Mouse (Mus musculus) lung, embryonic 14.5 days (tissue): ENCODE data around the gene Slc38a3. TPM values are rescaled to one million over a fixed set of nuclear protein-coding genes. Genes with fewer than 3 reads are reported as not detected.

ENCODE experiments used
- ATAC-seq: fragments of 200-750 bp; cut with Nextera tagmentation; 2 replicates; pipeline ENCODE4 v1.8.0; 2017; ENCODE audit warnings: mild to moderate bottlenecking, moderate TSS enrichment, moderate library complexity; ENCODE audit not compliant: insufficient read depth
- DNase-seq: peaks from one replicate; pipeline ENCODE4 v3.0.0-alpha.2; 2015
- H3K27ac ChIP-seq: fragments of 300-500 bp; sonication (generic); 2 replicates; pipeline ENCODE4 v1.5.1; 2014; ENCODE audit warnings: low read depth, mild to moderate bottlenecking, moderate library complexity
- H3K27me3 ChIP-seq: fragments of 300-500 bp; sonication (generic); 2 replicates; pipeline ENCODE4 v1.6.1; 2014; ENCODE audit warnings: low read length, control low read depth; ENCODE audit not compliant: insufficient read depth
- H3K36me3 ChIP-seq: fragments of 300-500 bp; sonication (generic); 2 replicates; pipeline ENCODE4 v1.6.1; 2014; ENCODE audit warnings: control low read depth; ENCODE audit not compliant: insufficient read depth
- H3K4me1 ChIP-seq: fragments of 300-500 bp; sonication (generic); 2 replicates; pipeline ENCODE4 v1.6.1; 2014; ENCODE audit warnings: antibody characterized with exemption, control low read depth; ENCODE audit not compliant: insufficient read depth
- H3K4me2 ChIP-seq: fragments of 300-500 bp; sonication (generic); 2 replicates; pipeline ENCODE4 v1.6.1; 2014; ENCODE audit warnings: mild to moderate bottlenecking
- H3K4me3 ChIP-seq: fragments of 300-500 bp; sonication (generic); 2 replicates; pipeline ENCODE4 v1.5.1; 2014; ENCODE audit warnings: low read depth, low read length
- H3K9ac ChIP-seq: fragments of 300-500 bp; sonication (generic); 2 replicates; pipeline ENCODE4 v1.6.1; 2014
- H3K9me3 ChIP-seq: fragments of 300-500 bp; sonication (generic); 2 replicates; pipeline ENCODE4 v1.6.1; 2016; ENCODE audit warnings: low read depth, low read length, control low read depth
- CTCF ChIP-seq: IDR thresholded peaks from 2 replicates; pipeline ENCODE4 v1.5.1; 2016; ENCODE audit warnings: antibody characterized with exemption, low read depth
- WGBS: fragments of 180-500 bp; shearing (Covaris S2); extraction: QIAGEN DNeasy Blood & Tissue Kit; methylation state at CpG from one replicate; pipeline ENCODE4 v1.1.7; 2014; 5-methylcytosine and 5-hydroxymethylcytosine counted together
- polyA plus RNA-seq: library from polyadenylated mRNA; unstranded; fragments of >200 nt; fragmentation: Nextera tagmentation; extraction: Ambion mirVana; gene quantifications from 2 replicates; pipeline ENCODE4 v1.2.1, GENCODE M21; 2014

Slc38a3 gene
- polyA plus RNA-seq, 1 experiment from 2014 or later = 3.6 TPM

GRCm38 (mm10) chr9:107700114-107700571 lies 30.8 kb upstream of the Slc38a3 start:
- ATAC-seq = peak; percentile 23; the same call in 1 of the 2 replicates
- no peak overlapping the region for H3K4me3 ChIP-seq
- peak; percentile 40 for DNase-seq

GRCm38 (mm10) chr9:107699376-107699980 lies 30.1 kb upstream of the Slc38a3 start:
- peaks cover 83% of the 10 kb centered on the region for H3K4me1 ChIP-seq
- ATAC-seq (0 out of 2 replicates have a peak, but pooled peaks have one; percentile 2), DNase-seq (peak; percentile 60)
- H3K4me2 ChIP-seq = peak overlapping the region; percentile 48
- no peaks in the 10 kb centered on the region for H3K27me3 ChIP-seq
- TF ChIP-seq CTCF = no peak
- 8% methylated on average over 9 of the region's 9 CpGs for WGBS
- H3K27ac ChIP-seq = peak overlapping the region; percentile 89
- peaks cover 23% of the 10 kb centered on the region; the same call in 1 of the 2 replicates for H3K36me3 ChIP-seq
- peak overlapping the region; percentile 8; the same call in 1 of the 2 replicates for H3K4me3 ChIP-seq
- no peaks in the 10 kb centered on the region for H3K9me3 ChIP-seq
- H3K9ac ChIP-seq = no peak overlapping the region; the same call in 1 of the 2 replicates

More at GRCm38 (mm10) chr9:107700114-107700571, 30.8 kb upstream of the Slc38a3 start:
- no peak for TF ChIP-seq CTCF
- no peak overlapping the region; the same call in 1 of the 2 replicates for H3K9ac ChIP-seq
- H3K4me2 ChIP-seq = peak overlapping the region; percentile 48; the same call in 1 of the 2 replicates
- H3K27me3 ChIP-seq = no peaks in the 10 kb centered on the region
- peak overlapping the region; percentile 89 for H3K27ac ChIP-seq
- WGBS = 17% methylated on average over 6 of the region's 6 CpGs
- peaks cover 79% of the 10 kb centered on the region for H3K4me1 ChIP-seq
- no peaks in the 10 kb centered on the region for H3K9me3 ChIP-seq
- H3K36me3 ChIP-seq = peaks cover 26% of the 10 kb centered on the region; the same call in 1 of the 2 replicates

GRCm38 (mm10) chr9:107698611-107699190 lies 29.4 kb upstream of the Slc38a3 start:
- H3K27me3 ChIP-seq = no peaks in the 10 kb centered on the region
- peak overlapping the region; percentile 89 for H3K27ac ChIP-seq
- H3K36me3 ChIP-seq = peaks cover 20% of the 10 kb centered on the region; the same call in 1 of the 2 replicates
- DNase-seq = peak; percentile 66
- H3K9ac ChIP-seq = peak overlapping the region; percentile 26
- WGBS = 6% methylated on average over 14 of the region's 14 CpGs
- H3K4me1 ChIP-seq = peaks cover 75% of the 10 kb centered on the region
- H3K4me2 ChIP-seq = peak overlapping the region; percentile 48
- H3K4me3 ChIP-seq = peak overlapping the region; percentile 8; the same call in 1 of the 2 replicates
- H3K9me3 ChIP-seq = no peaks in the 10 kb centered on the region
- peak; percentile 46 for ATAC-seq
- TF ChIP-seq CTCF = peak; percentile 47

GRCm38 (mm10) chr9:107697811-107698521 lies 28.6 kb upstream of the Slc38a3 start:
- peak; percentile 84 for DNase-seq
- peak overlapping the region; percentile 13; the same call in 1 of the 2 replicates for H3K9ac ChIP-seq
- 0 out of 2 replicates have a peak overlapping the region, but pooled peaks have one; percentile 8 for H3K4me3 ChIP-seq
- no peaks in the 10 kb centered on the region for H3K27me3 ChIP-seq
- peak overlapping the region; percentile 89 for H3K27ac ChIP-seq
- H3K4me2 ChIP-seq = peak overlapping the region; percentile 48
- peaks cover 19% of the 10 kb centered on the region; the same call in 1 of the 2 replicates for H3K36me3 ChIP-seq
- peaks cover 73% of the 10 kb centered on the region for H3K4me1 ChIP-seq
- WGBS = 22% methylated on average over 14 of the region's 14 CpGs
- no peak for TF ChIP-seq CTCF
- H3K9me3 ChIP-seq = no peaks in the 10 kb centered on the region
- ATAC-seq = peak; percentile 40

GRCm38 (mm10) chr9:107696845-107697610 lies 27.7 kb upstream of the Slc38a3 start:
- no peak overlapping the region for H3K4me2 ChIP-seq
- no peak overlapping the region for H3K4me3 ChIP-seq
- H3K9me3 ChIP-seq = no peaks in the 10 kb centered on the region
- no peak overlapping the region for H3K9ac ChIP-seq
- TF ChIP-seq CTCF = no peak
- WGBS = 55% methylated on average over 9 of the region's 9 CpGs
- peaks cover 26% of the 10 kb centered on the region for H3K36me3 ChIP-seq
- peak overlapping the region; percentile 44 for H3K27ac ChIP-seq
- no peaks in the 10 kb centered on the region for H3K27me3 ChIP-seq
- ATAC-seq (no peak), DNase-seq (no peak)
- peaks cover 64% of the 10 kb centered on the region for H3K4me1 ChIP-seq

- Histone ChIP-seq H3K36me3 (peaks cover 33% of the 10 kb centered on the region), H3K4me2 (no peak overlapping the region), H3K9me3 (no peaks in the 10 kb centered on the region), H3K27ac (peak overlapping the region; percentile 44; the same call in 1 of the 2 replicates), H3K4me1 (peaks cover 57% of the 10 kb centered on the region), H3K27me3 (no peaks in the 10 kb centered on the region), H3K9ac (no peak overlapping the region), H3K4me3 (no peak overlapping the region)
- DNase-seq (no peak), ATAC-seq (no peak)
- WGBS = 34% methylated on average over 6 of the region's 6 CpGs
- TF ChIP-seq CTCF = no peak
These were observed 26.8 kb upstream of the Slc38a3 start for GRCm38 (mm10) chr9:107696106-107696479.
